Mouse (Mus musculus) intestine, embryonic 14.5 days (tissue): ENCODE data around the gene Baiap2l1. TPM values are rescaled to one million over a fixed set of nuclear protein-coding genes. Genes with fewer than 3 reads are reported as not detected.

Experiments used
- ATAC-seq: fragments of 200-750 bp; cut with Nextera tagmentation; replicated peaks from 2 replicates; pipeline ENCODE4 v1.8.0; 2017; ENCODE audit warnings: low read depth, moderate number of reproducible peaks, moderate TSS enrichment, moderate library complexity; ENCODE audit not compliant: low FRiP score, low TSS enrichment
- DNase-seq: peaks from one replicate; pipeline ENCODE4 v3.0.0-alpha.2; 2018; ENCODE audit warnings: low spot score
- H3K27ac ChIP-seq: fragments of 300-500 bp; sonication (generic); 2 replicates; pipeline ENCODE4 v1.5.1; 2014; ENCODE audit warnings: low read depth, mild to moderate bottlenecking, control low read depth
- H3K27me3 ChIP-seq: fragments of 300-500 bp; sonication (generic); replicated peaks from 2 replicates; pipeline ENCODE4 v1.6.1; 2014; ENCODE audit warnings: low read length, control low read depth; ENCODE audit not compliant: control insufficient read depth, insufficient read depth
- H3K36me3 ChIP-seq: fragments of 300-500 bp; sonication (generic); 2 replicates; pipeline ENCODE4 v1.6.1; 2014; ENCODE audit warnings: low read length, control low read depth; ENCODE audit not compliant: control insufficient read depth, insufficient read depth
- H3K4me1 ChIP-seq: fragments of 300-500 bp; sonication (generic); replicated peaks from 2 replicates; pipeline ENCODE4 v1.6.1; 2014; ENCODE audit warnings: low read length, control low read depth, mixed read lengths; ENCODE audit not compliant: control insufficient read depth, insufficient read depth
- H3K4me2 ChIP-seq: fragments of 300-500 bp; sonication (generic); 2 replicates; pipeline ENCODE4 v1.6.1; 2014; ENCODE audit warnings: low read length
- H3K4me3 ChIP-seq: fragments of 300-500 bp; sonication (generic); 2 replicates; pipeline ENCODE4 v1.5.1; 2014; ENCODE audit warnings: low read depth, low read length, control low read depth, mixed read lengths
- H3K9ac ChIP-seq: fragments of 300-500 bp; sonication (generic); 2 replicates; pipeline ENCODE4 v1.6.1; 2014; ENCODE audit warnings: mild to moderate bottlenecking, low read length
- H3K9me3 ChIP-seq: fragments of 300-500 bp; sonication (generic); 2 replicates; pipeline ENCODE4 v1.6.1; 2016; ENCODE audit warnings: low read length, control low read depth; ENCODE audit not compliant: control insufficient read depth
- WGBS: fragments of 180-500 bp; shearing (Covaris S2); extraction: QIAGEN DNeasy Blood & Tissue Kit; methylation state at CpG from one replicate; pipeline ENCODE4 v1.1.7; 2014; 5-methylcytosine and 5-hydroxymethylcytosine counted together
- polyA plus RNA-seq: library from polyadenylated mRNA; unstranded; fragments of >200 nt; fragmentation: Nextera tagmentation; extraction: Ambion mirVana; gene quantifications from 2 replicates; pipeline ENCODE4 v1.2.1, GENCODE M21; 2014

Baiap2l1 gene
- polyA plus RNA-seq, 1 experiment from 2014 or later, result 16.7 TPM

- no peak for DNase-seq
- Histone ChIP-seq H3K27me3 (no peaks in the 10 kb centered on the region), H3K27ac (peak overlapping the region; percentile 93), H3K9me3 (no peaks in the 10 kb centered on the region), H3K4me1 (peaks cover 39% of the 10 kb centered on the region), H3K4me3 (peak overlapping the region; percentile 91), H3K9ac (peak overlapping the region; percentile 94), H3K36me3 (peaks cover 22% of the 10 kb centered on the region), H3K4me2 (peak overlapping the region; percentile 92)
- 9% methylated on average over 7 of the region's 7 CpGs for WGBS
- ATAC-seq, result no peak
Observed at GRCm38 (mm10) chr5:144256541-144256870, 101.4 kb downstream of the Baiap2l1 start.

- H3K27me3 ChIP-seq, result no peaks in the 10 kb centered on the region
- 0% methylated on average over 34 of the region's 40 CpGs for WGBS
- peak overlapping the region; percentile 93 for H3K27ac ChIP-seq
- DNase-seq (peak; percentile 85), ATAC-seq (peak; percentile 50)
- H3K9ac ChIP-seq, result peak overlapping the region; percentile 94
- no peaks in the 10 kb centered on the region for H3K9me3 ChIP-seq
- peaks cover 19% of the 10 kb centered on the region for H3K36me3 ChIP-seq
- H3K4me1 ChIP-seq, result peaks cover 39% of the 10 kb centered on the region
- H3K4me2 ChIP-seq, result peak overlapping the region; percentile 92
- peak overlapping the region; percentile 91 for H3K4me3 ChIP-seq
Observed at GRCm38 (mm10) chr5:144255632-144256540, 102.0 kb downstream of the Baiap2l1 start.

- peak; percentile 92 for DNase-seq
- Histone ChIP-seq H3K9me3 (peaks cover 3% of the 10 kb centered on the region; the same call in 1 of the 2 replicates), H3K4me2 (peak overlapping the region; percentile 92), H3K27me3 (no peaks in the 10 kb centered on the region), H3K27ac (peak overlapping the region; percentile 93), H3K4me3 (peak overlapping the region; percentile 91), H3K9ac (peak overlapping the region; percentile 94), H3K4me1 (peaks cover 39% of the 10 kb centered on the region), H3K36me3 (peaks cover 12% of the 10 kb centered on the region; the same call in 1 of the 2 replicates)
- peak; percentile 84 for ATAC-seq
- WGBS, result under 1% methylated on average over 68 of the region's 84 CpGs
Observed at GRCm38 (mm10) chr5:144254811-144255631, 102.9 kb downstream of the Baiap2l1 start.

DNA sequence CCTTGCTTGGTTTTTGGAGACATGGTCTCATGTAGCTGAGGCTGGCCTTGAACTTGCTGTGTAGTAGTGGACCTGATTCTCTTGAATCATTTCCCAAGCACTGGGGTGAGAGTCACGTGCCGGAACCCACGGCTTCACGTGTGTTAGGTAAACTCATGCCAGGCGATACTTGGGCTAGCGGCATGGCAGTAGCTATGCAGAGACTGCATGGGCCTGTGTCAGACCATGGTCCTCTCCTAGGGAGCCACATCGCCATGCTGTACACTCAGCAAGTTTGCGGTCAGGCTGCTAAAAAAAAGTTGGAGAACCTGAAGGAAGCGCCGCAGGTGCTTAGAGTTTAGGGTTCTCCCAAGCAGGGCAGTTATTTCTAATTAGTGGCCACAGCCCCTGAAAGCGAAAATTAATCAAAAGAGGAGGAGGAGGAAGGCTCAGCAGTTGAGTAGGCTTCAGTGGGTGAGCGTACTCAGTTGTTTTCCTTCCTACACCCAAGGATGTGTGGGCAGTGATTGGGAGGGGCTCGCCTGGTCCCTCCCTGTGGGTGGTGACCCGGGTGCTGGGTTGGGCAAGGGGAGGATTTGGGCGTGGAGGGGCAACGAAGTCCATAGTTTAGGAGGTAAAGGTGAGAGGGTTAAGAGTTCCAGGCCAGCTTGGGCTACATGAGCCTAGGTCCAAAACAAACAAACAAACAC lies 103.6 kb downstream of the Baiap2l1 start:
- Histone ChIP-seq H3K27me3 (no peaks in the 10 kb centered on the region), H3K4me3 (peak overlapping the region; percentile 91), H3K9me3 (peaks cover 7% of the 10 kb centered on the region; the same call in 1 of the 2 replicates), H3K4me2 (peak overlapping the region; percentile 92), H3K36me3 (peaks cover 10% of the 10 kb centered on the region; the same call in 1 of the 2 replicates), H3K4me1 (peaks cover 34% of the 10 kb centered on the region), H3K9ac (peak overlapping the region; percentile 94; the same call in 1 of the 2 replicates), H3K27ac (peak overlapping the region; percentile 93; the same call in 1 of the 2 replicates)
- peak; percentile 10 for ATAC-seq
- no peak for DNase-seq
- WGBS, result 54% methylated on average over 16 of the region's 16 CpGs

DNA sequence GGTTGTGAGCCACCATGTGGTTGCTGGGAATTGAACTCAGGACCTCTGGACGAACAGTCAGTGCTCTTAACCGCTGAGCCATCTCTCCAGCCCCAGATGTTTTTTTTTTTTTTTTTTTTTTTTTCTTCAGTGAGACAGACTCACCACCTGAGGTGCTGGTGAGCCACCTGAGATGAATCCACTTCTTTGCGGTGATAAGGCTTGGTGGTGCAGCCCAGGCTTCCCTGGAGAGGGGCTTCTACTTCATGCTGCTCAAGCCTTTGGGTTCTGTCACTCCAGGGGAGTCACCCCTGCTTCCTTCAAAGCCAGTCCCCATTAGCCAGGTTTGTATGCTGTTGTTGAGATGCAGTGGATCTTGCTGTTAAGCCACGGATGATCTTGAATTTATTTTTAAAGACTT lies 104.7 kb downstream of the Baiap2l1 start:
- Histone ChIP-seq H3K9ac (no peak overlapping the region), H3K27me3 (no peaks in the 10 kb centered on the region), H3K4me2 (no peak overlapping the region), H3K4me1 (peaks cover 28% of the 10 kb centered on the region), H3K36me3 (peaks cover under 1% of the 10 kb centered on the region; the same call in 1 of the 2 replicates), H3K9me3 (peaks cover 7% of the 10 kb centered on the region; the same call in 1 of the 2 replicates), H3K27ac (no peak overlapping the region), H3K4me3 (no peak overlapping the region)
- no peak for ATAC-seq
- WGBS, result 68% methylated on average over 4 of the region's 4 CpGs
- DNase-seq, result no peak

- H3K4me1 ChIP-seq, result peaks cover 21% of the 10 kb centered on the region
- H3K27ac ChIP-seq, result no peak overlapping the region
- ATAC-seq (no peak), DNase-seq (no peak)
- H3K9me3 ChIP-seq, result peaks cover 7% of the 10 kb centered on the region; the same call in 1 of the 2 replicates
- no peaks in the 10 kb centered on the region for H3K36me3 ChIP-seq
- no peaks in the 10 kb centered on the region for H3K27me3 ChIP-seq
- H3K4me3 ChIP-seq, result no peak overlapping the region
- H3K9ac ChIP-seq, result no peak overlapping the region
- no peak overlapping the region for H3K4me2 ChIP-seq
- 84% methylated on average over 13 of the region's 13 CpGs for WGBS
Observed at GRCm38 (mm10) chr5:144251876-144252577, 105.9 kb downstream of the Baiap2l1 start.

DNA sequence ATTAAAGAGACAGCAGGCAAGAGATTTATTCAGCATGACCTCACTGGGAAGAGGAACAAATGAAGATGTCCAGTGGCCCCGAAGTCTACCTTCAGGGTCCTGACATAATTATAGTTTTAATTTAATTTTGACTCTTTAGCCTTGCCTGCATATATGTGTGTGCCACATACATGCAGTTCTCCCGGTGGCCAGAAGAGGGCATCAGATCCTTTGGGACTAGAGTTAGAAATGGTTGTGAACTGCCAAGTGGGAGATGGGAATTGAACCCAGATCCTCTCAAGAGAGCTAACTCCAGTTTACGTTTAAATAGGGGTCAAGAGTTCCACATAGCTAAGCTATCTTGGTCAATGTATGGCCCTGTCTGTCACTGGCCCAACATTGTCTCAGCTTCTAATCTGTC lies 108.0 kb downstream of the Baiap2l1 start:
- WGBS, result 82% methylated on average over 3 of the region's 3 CpGs
- no peak for DNase-seq
- Histone ChIP-seq H3K4me2 (no peak overlapping the region), H3K9ac (no peak overlapping the region), H3K27ac (no peak overlapping the region), H3K36me3 (no peaks in the 10 kb centered on the region), H3K9me3 (peaks cover 7% of the 10 kb centered on the region; the same call in 1 of the 2 replicates), H3K4me3 (no peak overlapping the region), H3K27me3 (no peaks in the 10 kb centered on the region), H3K4me1 (peaks cover 20% of the 10 kb centered on the region)
- no peak for ATAC-seq
